Mouse (Mus musculus) cerebellum, adult 2 months (tissue): ENCODE measurements around the gene Nek6.

ENCODE experiments used
- CTCF ChIP-seq: fragments of 200-500 bp; IDR thresholded peaks from 2 replicates; pipeline ENCODE4 v1.5.1; 2011; ENCODE audit warnings: low read depth, mild to moderate bottlenecking, control low read depth, low read length, moderate library complexity, borderline replicate concordance; ENCODE audit not compliant: insufficient read depth
- POLR2A ChIP-seq: fragments of 200-500 bp; IDR thresholded peaks from 2 replicates; pipeline ENCODE4 v1.6.1; 2011; ENCODE audit warnings: low read length, control low read depth, borderline replicate concordance; ENCODE audit not compliant: insufficient read depth

DNA sequence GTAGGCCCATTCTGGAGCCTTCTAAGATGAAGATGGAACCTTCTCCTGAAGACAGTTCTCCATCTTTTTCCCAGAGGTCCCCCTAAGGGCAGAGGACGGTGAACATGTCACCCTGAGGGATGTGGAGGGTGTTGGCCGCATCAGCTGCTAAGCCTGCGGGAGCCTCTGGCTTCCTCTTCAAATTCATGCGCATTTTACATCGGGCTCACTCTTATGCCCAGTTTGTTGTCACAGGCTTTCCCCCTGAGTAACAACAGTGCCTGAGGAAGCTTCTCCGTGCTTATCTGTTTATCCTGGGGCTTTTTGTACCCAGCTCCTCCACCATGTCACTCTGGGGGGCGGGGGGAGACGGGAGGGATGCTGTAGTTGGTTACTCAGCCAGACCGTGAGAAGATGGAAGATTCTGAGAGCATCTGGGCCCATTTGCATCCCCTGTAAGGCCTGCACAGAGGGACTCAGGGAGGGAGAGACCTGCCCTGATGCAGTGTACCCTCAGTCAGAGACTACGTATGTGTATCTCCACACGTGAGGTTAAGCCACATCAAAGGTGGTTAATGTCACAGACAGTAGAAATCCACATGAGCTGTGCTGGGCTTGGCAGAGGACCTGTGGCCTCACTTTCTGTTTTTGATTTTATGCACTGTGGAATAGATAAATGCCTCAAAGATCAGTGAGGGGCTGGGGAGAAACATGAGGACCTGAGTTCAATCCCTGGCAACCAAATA lies 36.5 kb downstream of the Nek6 start:
- TF ChIP-seq CTCF (no peak), POLR2A (no peak)
